Mouse (Mus musculus): ENCODE measurements around the gene AL732309.1.

DNA sequence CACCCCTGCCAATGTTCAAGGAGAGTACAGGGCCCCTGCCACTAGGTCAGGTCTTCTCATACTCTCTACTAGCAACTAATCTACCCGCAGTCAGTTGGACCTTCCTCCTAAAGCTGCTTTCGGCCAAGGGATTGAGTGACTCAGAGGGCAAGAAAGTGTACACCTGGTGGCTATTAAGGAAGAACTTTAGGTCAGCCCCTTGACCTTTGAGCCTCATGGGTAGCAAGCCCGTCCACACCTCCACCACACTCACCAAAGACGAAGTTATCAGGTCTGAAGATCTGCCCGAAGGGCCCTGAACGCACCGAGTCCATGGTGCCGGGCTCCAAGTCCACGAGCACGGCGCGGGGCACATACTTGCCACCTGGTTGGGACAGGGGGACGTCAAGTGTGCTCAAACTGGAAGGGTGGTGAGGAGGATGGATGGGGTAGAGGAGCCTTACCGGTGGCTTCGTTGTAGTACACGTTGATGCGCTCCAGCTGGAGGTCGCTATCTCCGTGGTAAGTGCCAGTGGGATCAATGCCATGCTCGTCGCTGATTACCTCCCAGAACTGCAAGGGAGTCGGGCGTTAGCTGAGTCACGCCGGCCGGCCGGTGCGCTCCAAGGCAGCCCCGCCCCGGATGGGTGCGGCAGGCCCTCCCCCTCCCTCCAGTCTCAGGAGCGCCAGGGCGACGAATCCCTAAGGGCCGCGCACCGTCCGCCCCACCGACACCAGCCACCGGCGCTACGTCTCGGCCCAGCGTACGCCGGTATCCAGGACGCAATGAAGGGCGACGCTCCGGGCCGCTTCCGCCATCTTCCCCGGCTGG is 22.8 kb downstream of the AL732309.1 start:
- no peak for TF ChIP-seq POLR2A (IDR thresholded peaks at IDR 0.05; ENCODE audit: borderline replicate concordance, insufficient read depth, low read length)
- no peak for TF ChIP-seq CTCF (IDR thresholded peaks at IDR 0.05; ENCODE audit: borderline replicate concordance, insufficient read depth, low read depth, low read length)

Data from cerebellum, adult 2 months (tissue).